Mouse (Mus musculus): ENCODE results near the gene Ccdc136.

Ccdc136 gene

GRCm38 (mm10) chr6:29436461-29436934 is 40.4 kb downstream of the Ccdc136 start:
- no peak for DNase-seq (ENCODE audit: low read depth, low spot score)

- DNase-seq (ENCODE audit: low read depth, low spot score): no peak
Observed at GRCm38 (mm10) chr6:29439251-29439650, 43.1 kb downstream of the Ccdc136 start.

GRCm38 (mm10) chr6:29439789-29440188 is 43.7 kb downstream of the Ccdc136 start:
- DNase-seq (ENCODE audit: low read depth, low spot score): no peak

GRCm38 (mm10) chr6:29444773-29445172 is 48.7 kb downstream of the Ccdc136 start:
- DNase-seq (ENCODE audit: low read depth, low spot score): no peak

GRCm38 (mm10) chr6:29445354-29445753 is 49.2 kb downstream of the Ccdc136 start:
- no peak for DNase-seq (ENCODE audit: low read depth, low spot score)

GRCm38 (mm10) chr6:29449858-29450257 is 53.7 kb downstream of the Ccdc136 start:
- DNase-seq (ENCODE audit: low read depth, low spot score): no peak

GRCm38 (mm10) chr6:29450667-29451066 is 54.6 kb downstream of the Ccdc136 start:
- no peak for DNase-seq (ENCODE audit: low read depth, low spot score)

GRCm38 (mm10) chr6:29461502-29461901 is 65.4 kb downstream of the Ccdc136 start:
- DNase-seq (ENCODE audit: low read depth, low spot score): no peak

GRCm38 (mm10) chr6:29463388-29463787 is 67.3 kb downstream of the Ccdc136 start:
- DNase-seq (ENCODE audit: low read depth, low spot score): no peak

GRCm38 (mm10) chr6:29467583-29468354 is 71.7 kb downstream of the Ccdc136 start, which contains the start of gene Atp6v1f:
Atp6v1f (plus strand) TSS chr6:29467718.
- DNase-seq (ENCODE audit: low read depth, low spot score): peak; percentile 91

- no peak for DNase-seq (ENCODE audit: low read depth, low spot score)
Observed at GRCm38 (mm10) chr6:29468851-29469250, 72.7 kb downstream of the Ccdc136 start.

- no peak for DNase-seq (ENCODE audit: low read depth, low spot score)
Observed at GRCm38 (mm10) chr6:29471137-29471536, 75.0 kb downstream of the Ccdc136 start, which contains the start of gene Atp6v1fnb. Atp6v1fnb (plus strand) TSS chr6:29471437.

- peak; percentile 66 for DNase-seq (ENCODE audit: low read depth, low spot score)
Observed at GRCm38 (mm10) chr6:29473941-29474691, 78.0 kb downstream of the Ccdc136 start.

- DNase-seq (ENCODE audit: low read depth, low spot score): no peak
Observed at GRCm38 (mm10) chr6:29474736-29475135, 78.6 kb downstream of the Ccdc136 start.
